Mouse (Mus musculus) lung, postnatal 0 days (tissue): ENCODE results near the gene Tph2. TPM values are rescaled to one million over a fixed set of nuclear protein-coding genes. Genes with fewer than 3 reads are reported as not detected.
A peak's percentile ranks its signal among the peaks of the same experiment; 100 is the strongest.

Experiments
- ATAC-seq: fragments of 200-750 bp; cut with Nextera tagmentation; 2 replicates; pipeline ENCODE4 v1.8.0; 2017; ENCODE audit warnings: moderate library complexity
- DNase-seq: peaks from one replicate; pipeline ENCODE4 v3.0.0-alpha.2; 2016; ENCODE audit warnings: low spot score
- H3K27ac ChIP-seq: fragments of 300-500 bp; sonication (generic); 2 replicates; pipeline ENCODE4 v1.5.1; 2014; ENCODE audit warnings: antibody characterized with exemption, mild to moderate bottlenecking, low read length, mixed read lengths
- H3K27me3 ChIP-seq: fragments of 300-500 bp; sonication (generic); replicated peaks from 2 replicates; pipeline ENCODE4 v1.6.1; 2014; ENCODE audit warnings: low read length, mixed read lengths; ENCODE audit not compliant: insufficient read depth
- H3K36me3 ChIP-seq: fragments of 300-500 bp; sonication (generic); 2 replicates; pipeline ENCODE4 v1.6.1; 2014; ENCODE audit warnings: low read length, mixed read lengths; ENCODE audit not compliant: insufficient read depth
- H3K4me1 ChIP-seq: fragments of 300-500 bp; sonication (generic); 2 replicates; pipeline ENCODE4 v1.6.1; 2014; ENCODE audit warnings: antibody characterized with exemption, low read depth, low read length, mixed read lengths; ENCODE audit not compliant: insufficient read depth
- H3K4me2 ChIP-seq: fragments of 300-500 bp; sonication (generic); replicated peaks from 2 replicates; pipeline ENCODE4 v1.6.1; 2014; ENCODE audit warnings: low read depth, mild to moderate bottlenecking, low read length, moderate library complexity, mixed read lengths
- H3K4me3 ChIP-seq: fragments of 300-500 bp; sonication (generic); 2 replicates; pipeline ENCODE4 v1.5.1; 2014; ENCODE audit warnings: low read depth, low read length
- H3K9ac ChIP-seq: fragments of 300-500 bp; sonication (generic); replicated peaks from 2 replicates; pipeline ENCODE4 v1.6.1; 2014; ENCODE audit warnings: low read depth, mild to moderate bottlenecking
- H3K9me3 ChIP-seq: fragments of 300-500 bp; sonication (generic); 2 replicates; pipeline ENCODE4 v1.6.1; 2016; ENCODE audit warnings: low read length, mixed read lengths
- CTCF ChIP-seq: IDR thresholded peaks from 2 replicates; pipeline ENCODE4 v1.5.1; 2016; ENCODE audit warnings: antibody characterized with exemption, mild to moderate bottlenecking
- EP300 ChIP-seq: IDR thresholded peaks from 2 replicates; pipeline ENCODE4 v1.6.1; 2016; ENCODE audit warnings: antibody characterized with exemption, mild to moderate bottlenecking, control low read depth
- WGBS: fragments of 180-500 bp; shearing (Covaris S2); extraction: QIAGEN DNeasy Blood & Tissue Kit; methylation state at CpG from one replicate; pipeline ENCODE4 v1.1.7; 2014; 5-methylcytosine and 5-hydroxymethylcytosine counted together
- polyA plus RNA-seq: library from polyadenylated mRNA; unstranded; fragments of >200 nt; fragmentation: Nextera tagmentation; extraction: Ambion mirVana; gene quantifications from 2 replicates; pipeline ENCODE4 v1.2.1, GENCODE M21; 2015

The Tph2 gene
- polyA plus RNA-seq, 1 experiment from 2014 or later, result 0.05 TPM

GRCm38 (mm10) chr10:115212916-115213580 lies 28.2 kb upstream of the Tph2 start:
- no peaks in the 10 kb centered on the region for H3K9me3 ChIP-seq
- H3K4me2 ChIP-seq, result no peak overlapping the region
- H3K36me3 ChIP-seq, result peaks cover 34% of the 10 kb centered on the region; the same call in 1 of the 2 replicates
- H3K4me3 ChIP-seq, result no peak overlapping the region
- no peak overlapping the region for H3K27ac ChIP-seq
- no peaks in the 10 kb centered on the region for H3K4me1 ChIP-seq
- no peaks in the 10 kb centered on the region for H3K27me3 ChIP-seq
- no peak overlapping the region for H3K9ac ChIP-seq
- no peak for DNase-seq
- TF ChIP-seq EP300 (no peak), CTCF (no peak)
- no peak for ATAC-seq
- WGBS, result 96% methylated on average over 11 of the region's 11 CpGs

DNA sequence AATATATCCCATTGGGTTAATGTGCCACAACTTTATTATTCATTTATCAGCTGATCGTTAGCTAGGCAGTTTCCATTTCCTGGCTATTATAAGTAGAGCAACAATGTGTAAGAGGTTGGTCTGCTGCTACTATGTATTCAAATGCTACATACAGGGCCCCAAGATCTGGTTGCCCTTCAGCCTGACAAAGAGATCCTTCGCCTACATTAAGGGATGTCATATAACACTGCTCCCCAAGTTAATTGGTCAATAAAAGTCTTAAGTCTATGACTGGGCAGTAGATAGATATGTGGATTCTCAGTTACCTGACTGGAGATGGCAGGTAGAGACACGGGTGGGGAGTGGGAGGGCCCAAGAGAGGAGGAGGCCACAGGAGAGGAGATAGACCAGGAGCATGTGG lies 21.0 kb upstream of the Tph2 start:
- no peak overlapping the region for H3K27ac ChIP-seq
- H3K36me3 ChIP-seq, result peaks cover 22% of the 10 kb centered on the region; the same call in 1 of the 2 replicates
- DNase-seq, result no peak
- ATAC-seq, result no peak
- TF ChIP-seq CTCF, result no peak
- no peak for TF ChIP-seq EP300
- H3K4me1 ChIP-seq, result no peaks in the 10 kb centered on the region
- H3K9me3 ChIP-seq, result no peaks in the 10 kb centered on the region
- 74% methylated on average over 3 of the region's 3 CpGs for WGBS
- no peak overlapping the region for H3K4me2 ChIP-seq
- H3K4me3 ChIP-seq, result no peak overlapping the region
- no peak overlapping the region for H3K9ac ChIP-seq
- no peaks in the 10 kb centered on the region for H3K27me3 ChIP-seq

DNA sequence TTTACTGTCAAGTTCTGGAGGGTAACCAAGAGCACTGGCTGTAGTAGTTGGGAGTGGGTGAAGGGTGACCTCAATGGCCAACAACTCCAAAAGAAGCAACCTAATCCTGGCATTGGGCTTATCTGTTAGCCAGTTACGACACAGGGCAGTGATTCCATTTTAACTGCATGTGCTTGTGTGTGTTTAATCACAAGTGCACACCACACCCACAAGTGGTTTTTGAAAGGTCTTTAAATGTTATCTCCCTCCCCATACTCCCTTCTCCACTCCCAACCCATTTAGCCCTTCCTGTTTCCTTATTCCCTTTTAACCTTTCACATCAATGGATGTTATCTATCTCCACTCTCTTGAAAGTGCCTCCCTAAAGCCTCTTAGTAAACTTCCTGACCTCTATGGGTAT lies 20.5 kb upstream of the Tph2 start:
- peak; percentile 32 for DNase-seq
- peak; percentile 32; the same call in 1 of the 2 replicates for ATAC-seq
- H3K36me3 ChIP-seq, result peaks cover 25% of the 10 kb centered on the region; the same call in 1 of the 2 replicates
- H3K4me2 ChIP-seq, result no peak overlapping the region
- H3K4me1 ChIP-seq, result no peaks in the 10 kb centered on the region
- TF ChIP-seq EP300 (0 out of 2 replicates have a peak, but pooled peaks have one; percentile 11), CTCF (no peak)
- H3K9ac ChIP-seq, result no peak overlapping the region
- no peaks in the 10 kb centered on the region for H3K9me3 ChIP-seq
- no peak overlapping the region for H3K4me3 ChIP-seq
- H3K27me3 ChIP-seq, result no peaks in the 10 kb centered on the region
- H3K27ac ChIP-seq, result no peak overlapping the region
- WGBS, result 33% methylated on average over 1 of the region's 1 CpGs

DNA sequence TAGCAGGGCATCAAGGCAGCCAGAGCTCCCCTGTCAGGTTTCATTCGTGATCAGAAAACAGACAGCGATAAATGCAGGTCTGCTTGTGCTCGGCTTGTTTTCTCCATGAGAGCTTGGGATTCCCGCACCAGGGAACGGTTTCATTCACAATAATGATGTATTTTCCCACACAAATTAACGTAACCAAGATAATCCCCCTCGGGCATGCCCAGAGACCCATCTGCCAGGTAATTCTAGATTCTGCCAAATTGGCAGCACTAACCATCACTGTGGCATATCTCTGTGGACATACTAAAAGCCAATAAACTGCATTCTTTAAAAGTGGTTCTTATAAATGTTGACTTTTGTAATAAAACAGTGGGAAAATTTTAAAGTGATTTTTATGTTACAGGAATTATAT lies 6.4 kb upstream of the Tph2 start:
- no peak overlapping the region for H3K27ac ChIP-seq
- H3K36me3 ChIP-seq, result no peaks in the 10 kb centered on the region
- H3K9me3 ChIP-seq, result no peaks in the 10 kb centered on the region
- no peak overlapping the region for H3K4me2 ChIP-seq
- no peak overlapping the region for H3K4me3 ChIP-seq
- 86% methylated on average over 7 of the region's 7 CpGs for WGBS
- ATAC-seq, result no peak
- no peak overlapping the region for H3K9ac ChIP-seq
- no peak for DNase-seq
- H3K27me3 ChIP-seq, result no peaks in the 10 kb centered on the region
- no peaks in the 10 kb centered on the region for H3K4me1 ChIP-seq
- TF ChIP-seq CTCF, result no peak
- no peak for TF ChIP-seq EP300

- H3K9ac ChIP-seq, result no peak overlapping the region
- no peaks in the 10 kb centered on the region for H3K27me3 ChIP-seq
- DNase-seq, result peak; percentile 7
- 60% methylated on average over 1 of the region's 1 CpGs for WGBS
- no peak overlapping the region for H3K4me3 ChIP-seq
- H3K27ac ChIP-seq, result no peak overlapping the region
- TF ChIP-seq CTCF, result no peak
- no peak for TF ChIP-seq EP300
- ATAC-seq, result no peak
- no peaks in the 10 kb centered on the region for H3K4me1 ChIP-seq
- H3K9me3 ChIP-seq, result no peaks in the 10 kb centered on the region
- H3K36me3 ChIP-seq, result no peaks in the 10 kb centered on the region
- H3K4me2 ChIP-seq, result no peak overlapping the region
Measured at GRCm38 (mm10) chr10:115187390-115187789, 2.6 kb upstream of the Tph2 start.

DNA sequence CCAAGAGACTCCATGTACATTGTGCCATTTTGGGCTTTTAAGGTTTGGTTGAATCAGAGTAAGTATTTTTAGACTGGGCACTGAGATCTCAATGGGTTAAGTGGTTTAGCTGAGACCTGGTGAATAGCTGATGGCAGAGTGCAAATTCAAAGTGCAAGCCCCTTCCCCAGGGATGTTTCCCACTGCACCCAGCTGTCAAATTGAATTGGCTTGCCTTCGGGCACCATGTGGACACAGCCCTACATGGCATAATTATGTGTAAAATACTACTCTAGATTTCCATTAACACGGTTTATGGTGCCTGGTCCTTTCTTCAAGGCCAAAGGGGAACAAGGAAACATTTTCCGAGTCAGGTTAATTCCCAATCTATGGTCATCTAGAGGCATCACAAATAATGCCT lies 3.8 kb downstream of the Tph2 start:
- ATAC-seq, result no peak
- Histone ChIP-seq H3K4me2 (no peak overlapping the region), H3K9me3 (no peaks in the 10 kb centered on the region), H3K27ac (no peak overlapping the region), H3K9ac (no peak overlapping the region), H3K36me3 (no peaks in the 10 kb centered on the region), H3K4me1 (no peaks in the 10 kb centered on the region), H3K27me3 (no peaks in the 10 kb centered on the region), H3K4me3 (no peak overlapping the region)
- WGBS, result 69% methylated on average over 3 of the region's 3 CpGs
- TF ChIP-seq CTCF (no peak), EP300 (no peak)
- no peak for DNase-seq
